Mouse (Mus musculus): ENCODE results near the gene Kcnh5. TPM values are rescaled to one million over a fixed set of nuclear protein-coding genes. Genes with fewer than 3 reads are reported as not detected.

Gene Kcnh5
- polyA plus RNA-seq, 1 experiment: 0.02 TPM

DNA sequence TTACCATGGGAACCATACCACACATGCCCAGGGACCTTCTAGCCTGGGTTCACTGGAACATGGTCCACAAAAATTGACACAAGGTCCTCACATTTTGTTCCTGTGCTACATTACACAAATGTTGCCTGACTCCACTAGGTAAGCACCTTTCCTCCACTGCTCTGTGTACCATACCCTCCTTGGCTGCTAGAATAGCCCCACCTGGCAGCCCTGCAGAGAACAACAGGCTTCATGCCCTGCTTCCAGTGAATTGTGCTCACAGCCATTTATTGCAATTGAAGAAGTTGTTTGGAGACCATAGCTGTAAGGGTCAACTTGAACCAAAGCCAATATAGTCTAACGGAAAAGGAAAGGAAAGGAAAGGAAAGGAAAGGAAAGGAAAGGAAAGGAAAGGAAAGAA, 37.3 kb downstream of the Kcnh5 start:
- no peaks in the 10 kb centered on the region for H3K27me3 ChIP-seq (ENCODE audit: control insufficient read depth, insufficient read depth, insufficient read length)
- TF ChIP-seq E2F4 (IDR thresholded peaks at IDR 0.05; ENCODE audit: insufficient read depth) (no peak), TCF3 (IDR thresholded peaks at IDR 0.05; ENCODE audit: insufficient read length, low read depth) (no peak), CEBPB (IDR thresholded peaks at IDR 0.05; ENCODE audit: insufficient read depth, poor library complexity, severe bottlenecking) (no peak), MAX (IDR thresholded peaks at IDR 0.05; ENCODE audit: low read depth) (no peak), TCF12 (IDR thresholded peaks at IDR 0.05; ENCODE audit: insufficient read depth, poor library complexity, severe bottlenecking) (no peak), REST (IDR thresholded peaks at IDR 0.05; ENCODE audit: insufficient read depth, insufficient read length) (no peak), USF1 (IDR thresholded peaks at IDR 0.05; ENCODE audit: low read depth) (no peak), POLR2A (IDR thresholded peaks at IDR 0.05; ENCODE audit: insufficient read length, low read depth) (no peak), MYOG (IDR thresholded peaks at IDR 0.05; ENCODE audit: control insufficient read depth in 1 of 3, insufficient read depth in 1 of 3, insufficient read length in 2 of 3, low read depth in 2 of 3) (no peak), POLR2AphosphoS2 (IDR thresholded peaks at IDR 0.05; ENCODE audit: insufficient read length, low read depth) (no peak), SRF (IDR thresholded peaks at IDR 0.05; ENCODE audit: control insufficient read depth, insufficient read length, low read depth) (no peak), MYOD1 (IDR thresholded peaks at IDR 0.05; ENCODE audit: control insufficient read depth in 1 of 3, insufficient read length in 2 of 3, low read depth in 2 of 3) (no peak)
- no peak overlapping the region for H3K4me2 ChIP-seq (ENCODE audit: low read depth)
- H3K79me2 ChIP-seq (ENCODE audit: control insufficient read depth, insufficient read depth): no peaks in the 10 kb centered on the region
- H3K36me3 ChIP-seq (ENCODE audit: control insufficient read depth, insufficient read depth): no peaks in the 10 kb centered on the region
- no peak overlapping the region for H3K4me3 ChIP-seq
- H3ac ChIP-seq (ENCODE audit: control insufficient read depth, insufficient read length): no peak overlapping the region

GRCm38 (mm10) chr12:75091921-75092320, 85.2 kb downstream of the Kcnh5 start:
- Histone ChIP-seq H3K27me3 (ENCODE audit: control insufficient read depth, insufficient read depth, insufficient read length) (no peaks in the 10 kb centered on the region), H3ac (ENCODE audit: control insufficient read depth, insufficient read length) (no peak overlapping the region), H3K4me3 (no peak overlapping the region), H3K4me2 (ENCODE audit: low read depth) (no peak overlapping the region), H3K79me2 (ENCODE audit: control insufficient read depth, insufficient read depth) (no peaks in the 10 kb centered on the region), H3K36me3 (ENCODE audit: control insufficient read depth, insufficient read depth) (no peaks in the 10 kb centered on the region)
- TF ChIP-seq POLR2A (IDR thresholded peaks at IDR 0.05; ENCODE audit: insufficient read length, low read depth) (no peak), CEBPB (IDR thresholded peaks at IDR 0.05; ENCODE audit: insufficient read depth, poor library complexity, severe bottlenecking) (no peak), REST (IDR thresholded peaks at IDR 0.05; ENCODE audit: insufficient read depth, insufficient read length) (no peak), USF1 (IDR thresholded peaks at IDR 0.05; ENCODE audit: low read depth) (no peak), TCF3 (IDR thresholded peaks at IDR 0.05; ENCODE audit: insufficient read length, low read depth) (no peak), MYOG (IDR thresholded peaks at IDR 0.05; ENCODE audit: control insufficient read depth in 1 of 3, insufficient read depth in 1 of 3, insufficient read length in 2 of 3, low read depth in 2 of 3) (no peak), MAX (IDR thresholded peaks at IDR 0.05; ENCODE audit: low read depth) (no peak), E2F4 (IDR thresholded peaks at IDR 0.05; ENCODE audit: insufficient read depth) (no peak)

DNA sequence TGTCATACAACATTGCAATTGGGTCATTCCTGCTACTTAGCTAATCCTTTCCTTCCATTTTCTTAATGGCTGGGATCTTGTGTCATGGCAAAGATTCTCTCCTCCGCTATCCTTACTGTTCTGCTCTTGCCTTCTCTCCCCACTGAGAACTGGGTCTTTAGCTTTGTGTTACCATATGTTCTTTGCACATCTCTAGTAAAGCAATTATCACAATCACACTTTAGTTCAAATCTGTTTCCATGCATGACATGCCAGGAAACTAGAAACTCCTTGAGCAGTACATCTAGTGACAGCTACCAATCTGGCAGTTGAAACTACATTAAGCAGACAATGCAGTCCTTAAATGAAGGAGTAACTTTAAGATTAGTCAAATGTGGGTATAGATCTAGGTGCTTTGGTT, 86.2 kb downstream of the Kcnh5 start:
- no peaks in the 10 kb centered on the region for H3K79me2 ChIP-seq (ENCODE audit: control insufficient read depth, insufficient read depth)
- TF ChIP-seq SRF (IDR thresholded peaks at IDR 0.05; ENCODE audit: control insufficient read depth, insufficient read length, low read depth) (no peak), POLR2AphosphoS2 (IDR thresholded peaks at IDR 0.05; ENCODE audit: insufficient read length, low read depth) (no peak), TCF3 (IDR thresholded peaks at IDR 0.05; ENCODE audit: insufficient read length, low read depth) (no peak)
- H3ac ChIP-seq (ENCODE audit: control insufficient read depth, insufficient read length): no peak overlapping the region
- no peaks in the 10 kb centered on the region for H3K27me3 ChIP-seq (ENCODE audit: control insufficient read depth, insufficient read depth, insufficient read length)
- H3K4me3 ChIP-seq: no peak overlapping the region
- no peak overlapping the region for H3K4me2 ChIP-seq (ENCODE audit: low read depth)
- no peaks in the 10 kb centered on the region for H3K36me3 ChIP-seq (ENCODE audit: control insufficient read depth, insufficient read depth)

GRCm38 (mm10) chr12:75077175-75077574, 100.0 kb downstream of the Kcnh5 start:
- H3K4me2 ChIP-seq (ENCODE audit: low read depth): no peak overlapping the region
- no peaks in the 10 kb centered on the region for H3K27me3 ChIP-seq (ENCODE audit: control insufficient read depth, insufficient read depth, insufficient read length)
- H3ac ChIP-seq (ENCODE audit: control insufficient read depth, insufficient read length): no peak overlapping the region
- TF ChIP-seq USF1 (IDR thresholded peaks at IDR 0.05; ENCODE audit: low read depth) (no peak), MYOG (IDR thresholded peaks at IDR 0.05; ENCODE audit: control insufficient read depth in 1 of 3, insufficient read depth in 1 of 3, insufficient read length in 2 of 3, low read depth in 2 of 3) (no peak), MYOD1 (IDR thresholded peaks at IDR 0.05; ENCODE audit: control insufficient read depth in 1 of 3, insufficient read length in 2 of 3, low read depth in 2 of 3) (no peak), E2F4 (IDR thresholded peaks at IDR 0.05; ENCODE audit: insufficient read depth) (no peak), SRF (IDR thresholded peaks at IDR 0.05; ENCODE audit: control insufficient read depth, insufficient read length, low read depth) (no peak), POLR2A (IDR thresholded peaks at IDR 0.05; ENCODE audit: insufficient read length, low read depth) (no peak), POLR2AphosphoS2 (IDR thresholded peaks at IDR 0.05; ENCODE audit: insufficient read length, low read depth) (no peak), TCF12 (IDR thresholded peaks at IDR 0.05; ENCODE audit: insufficient read depth, poor library complexity, severe bottlenecking) (no peak), TCF3 (IDR thresholded peaks at IDR 0.05; ENCODE audit: insufficient read length, low read depth) (no peak), MAX (IDR thresholded peaks at IDR 0.05; ENCODE audit: low read depth) (no peak), CEBPB (IDR thresholded peaks at IDR 0.05; ENCODE audit: insufficient read depth, poor library complexity, severe bottlenecking) (no peak), REST (IDR thresholded peaks at IDR 0.05; ENCODE audit: insufficient read depth, insufficient read length) (no peak)
- no peaks in the 10 kb centered on the region for H3K36me3 ChIP-seq (ENCODE audit: control insufficient read depth, insufficient read depth)
- H3K79me2 ChIP-seq (ENCODE audit: control insufficient read depth, insufficient read depth): no peaks in the 10 kb centered on the region
- H3K4me3 ChIP-seq: no peak overlapping the region

DNA sequence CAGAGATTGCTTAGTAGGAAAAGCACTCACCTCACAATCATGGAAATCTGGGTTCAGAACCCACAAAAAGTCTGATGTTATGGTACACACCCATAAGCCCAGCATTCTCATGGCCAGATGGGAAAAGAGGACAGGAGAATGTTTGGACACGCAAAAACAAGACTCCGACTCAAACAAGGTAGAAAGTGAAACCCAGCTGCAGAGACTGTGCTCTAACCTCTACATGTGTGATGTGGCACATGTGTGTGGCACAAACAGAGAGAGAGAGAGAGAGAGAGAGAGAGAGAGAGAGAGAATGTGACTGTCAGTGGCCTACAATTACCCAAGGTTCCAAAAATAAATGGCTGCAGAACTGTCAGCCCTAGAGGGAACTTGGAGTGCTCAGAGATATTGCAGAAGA, 106.1 kb downstream of the Kcnh5 start:
- no peak for TF ChIP-seq MYOG (IDR thresholded peaks at IDR 0.05; ENCODE audit: control insufficient read depth in 1 of 3, insufficient read depth in 1 of 3, insufficient read length in 2 of 3, low read depth in 2 of 3)
- TF ChIP-seq REST (IDR thresholded peaks at IDR 0.05; ENCODE audit: insufficient read depth, insufficient read length): no peak
- no peak for TF ChIP-seq E2F4 (IDR thresholded peaks at IDR 0.05; ENCODE audit: insufficient read depth)
- TF ChIP-seq USF1 (IDR thresholded peaks at IDR 0.05; ENCODE audit: low read depth): no peak
- no peak for TF ChIP-seq TCF12 (IDR thresholded peaks at IDR 0.05; ENCODE audit: insufficient read depth, poor library complexity, severe bottlenecking)
- TF ChIP-seq POLR2A (IDR thresholded peaks at IDR 0.05; ENCODE audit: insufficient read length, low read depth): no peak
- TF ChIP-seq MAX (IDR thresholded peaks at IDR 0.05; ENCODE audit: low read depth): no peak
- no peak for TF ChIP-seq TCF3 (IDR thresholded peaks at IDR 0.05; ENCODE audit: insufficient read length, low read depth)
- no peak for TF ChIP-seq SRF (IDR thresholded peaks at IDR 0.05; ENCODE audit: control insufficient read depth, insufficient read length, low read depth)
- TF ChIP-seq MYOD1 (IDR thresholded peaks at IDR 0.05; ENCODE audit: control insufficient read depth in 1 of 3, insufficient read length in 2 of 3, low read depth in 2 of 3): no peak
- TF ChIP-seq CEBPB (IDR thresholded peaks at IDR 0.05; ENCODE audit: insufficient read depth, poor library complexity, severe bottlenecking): no peak
- no peak for TF ChIP-seq POLR2AphosphoS2 (IDR thresholded peaks at IDR 0.05; ENCODE audit: insufficient read length, low read depth)
- no peak overlapping the region for H3K4me2 ChIP-seq (ENCODE audit: low read depth)

More for the DNA sequence above, 106.1 kb downstream of the Kcnh5 start:
- Histone ChIP-seq H3ac (ENCODE audit: control insufficient read depth, insufficient read length) (no peak overlapping the region), H3K27me3 (ENCODE audit: control insufficient read depth, insufficient read depth, insufficient read length) (no peaks in the 10 kb centered on the region), H3K36me3 (ENCODE audit: control insufficient read depth, insufficient read depth) (no peaks in the 10 kb centered on the region), H3K79me2 (ENCODE audit: control insufficient read depth, insufficient read depth) (no peaks in the 10 kb centered on the region), H3K4me3 (no peak overlapping the region)
